Mouse (Mus musculus) inflammation-experienced regulatory T-cells (primary cell): ENCODE data around the gene Edrf1. TPM values are rescaled to one million over a fixed set of nuclear protein-coding genes. Genes with fewer than 3 reads are reported as not detected.

Experiments used
- polyA plus RNA-seq, 2 experiments: library from polyadenylated mRNA; unstranded; fragments of 100-300 nt; shearing (Covaris generic); gene quantifications; one replicate each; pipeline ENCODE4 v1.2.1; 2017

The Edrf1 gene
- polyA plus RNA-seq: 10 to 100 TPM; 30.1 to 32.6 TPM

GRCm38 (mm10) chr7:133637361-133638305 lies at the start of gene Edrf1:
Gene Edrf1 (plus strand): TSS chr7:133637543.

GRCm38 (mm10) chr7:133602058-133602457 lies 35.3 kb upstream of the Edrf1 start, which contains the start of gene Tex36:
Gene Tex36 (minus strand): TSS chr7:133602158.

DNA sequence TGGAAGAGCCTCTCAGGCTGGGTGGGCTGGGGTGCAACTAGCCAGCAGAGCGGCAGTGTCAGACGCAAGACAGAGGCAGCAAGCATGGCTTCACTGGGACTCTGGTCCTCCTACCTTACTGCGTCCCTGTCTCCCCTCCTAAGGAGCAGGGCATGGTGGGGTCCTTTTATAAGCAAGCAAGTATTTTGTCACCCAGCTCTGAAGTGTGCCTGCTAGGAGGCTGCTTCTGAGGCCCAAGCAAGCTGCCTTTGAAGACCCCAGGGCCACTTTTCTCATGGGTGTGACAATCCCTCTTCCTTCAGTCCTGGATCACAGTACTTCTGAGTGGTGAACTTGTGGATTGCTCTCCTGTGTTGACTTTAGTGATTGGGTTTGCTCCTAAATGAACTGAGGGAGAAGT lies 42.6 kb downstream of the Edrf1 start, which contains the start of gene Mmp21:
Mmp21 (minus strand) TSS at position 101 of the 400 bp plus-strand sequence.

Other genes starting within 250 kb of the Edrf1 start
- gene Tex36, start 35.4 kb upstream of the Edrf1 start, polyA plus RNA-seq: not detected
- gene Mmp21, start 42.5 kb downstream of the Edrf1 start, polyA plus RNA-seq: under 1 TPM; 0.23 to 0.40 TPM
- gene Bccip, start 71.8 kb downstream of the Edrf1 start, polyA plus RNA-seq: 100 to 1,000 TPM; 154 to 171 TPM
- 10 to 100 TPM; 40.7 to 50.3 TPM for gene Uros, start 72.5 kb downstream of the Edrf1 start, polyA plus RNA-seq
- gene Fank1, start 139.3 kb downstream of the Edrf1 start, polyA plus RNA-seq: under 1 TPM in 1 of 2 experiments, not detected in 1; 0.27 TPM
- gene Dhx32, start 145.2 kb downstream of the Edrf1 start, polyA plus RNA-seq: 10 to 100 TPM; 23.6 to 28.9 TPM